Mouse (Mus musculus) cortical plate, adult 2 months (tissue): ENCODE data around the gene Rfk.

Source experiments
- CTCF ChIP-seq: fragments of 200-500 bp; IDR thresholded peaks from 2 replicates; pipeline ENCODE4 v1.5.1; 2011; ENCODE audit warnings: mild to moderate bottlenecking, control low read depth, low read length; ENCODE audit not compliant: insufficient read depth; ENCODE audit errors: extremely low read depth
- POLR2A ChIP-seq: fragments of 200-500 bp; IDR thresholded peaks from 2 replicates; pipeline ENCODE4 v1.6.1; 2011; ENCODE audit warnings: mild to moderate bottlenecking, low read length, control low read depth; ENCODE audit not compliant: insufficient read depth; ENCODE audit errors: extremely low read depth

DNA sequence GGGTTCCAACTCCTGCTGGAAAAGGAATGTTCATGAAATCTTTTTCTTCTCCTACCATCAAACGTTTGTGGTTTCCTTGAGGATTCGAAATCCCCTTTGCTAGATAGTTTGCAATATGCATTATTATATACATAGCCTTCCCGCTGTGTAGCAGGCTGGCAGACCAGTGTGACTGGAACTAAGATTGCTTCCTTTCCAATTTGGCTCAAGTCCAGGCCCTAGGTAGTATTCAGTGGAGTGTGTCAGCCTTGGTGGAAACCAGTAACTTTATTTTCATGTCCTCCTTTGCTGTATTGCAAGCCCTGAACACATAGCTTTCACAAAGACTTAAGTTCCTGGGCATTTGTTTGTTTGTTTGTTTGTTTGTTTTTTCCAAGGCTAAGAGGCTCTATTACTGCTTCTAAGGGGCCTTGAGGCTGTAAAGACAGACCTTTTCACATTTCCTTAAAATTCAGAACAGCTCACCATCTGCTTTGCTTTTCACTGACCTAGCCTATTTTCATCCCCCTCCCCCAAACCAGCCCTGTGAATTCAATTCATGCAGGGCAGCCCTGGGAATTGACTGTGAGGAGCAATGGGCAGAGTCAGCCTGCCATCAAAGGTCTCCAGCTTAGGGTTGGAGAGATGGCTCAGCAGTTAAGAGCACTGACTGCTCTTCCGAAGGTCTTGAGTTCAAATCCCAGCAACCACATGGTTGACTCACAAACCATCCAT lies 45.8 kb downstream of the Rfk start:
- TF ChIP-seq CTCF = no peak
- TF ChIP-seq POLR2A = no peak
